Mouse (Mus musculus) neural tube, embryonic 14.5 days (tissue): ENCODE measurements around the gene Trim38. TPM values are rescaled to one million over a fixed set of nuclear protein-coding genes. Genes with fewer than 3 reads are reported as not detected.

Source experiments
- ATAC-seq: fragments of 200-750 bp; cut with Nextera tagmentation; 2 replicates; pipeline ENCODE4 v1.8.0; 2017; ENCODE audit warnings: low read depth, mild to moderate bottlenecking, moderate TSS enrichment, moderate library complexity
- H3K27ac ChIP-seq: fragments of 300-500 bp; sonication (generic); 2 replicates; pipeline ENCODE4 v1.5.1; 2014; ENCODE audit warnings: low read depth, mild to moderate bottlenecking, control low read depth, low read length, moderate library complexity, mixed read lengths
- H3K27me3 ChIP-seq: fragments of 300-500 bp; sonication (generic); 2 replicates; pipeline ENCODE4 v1.6.1; 2014; ENCODE audit warnings: low read length; ENCODE audit not compliant: control insufficient read depth, insufficient read depth
- H3K36me3 ChIP-seq: fragments of 300-500 bp; sonication (generic); 2 replicates; pipeline ENCODE4 v1.6.1; 2014; ENCODE audit warnings: low read length, mixed read lengths; ENCODE audit not compliant: control insufficient read depth, insufficient read depth
- H3K4me1 ChIP-seq: fragments of 300-500 bp; sonication (generic); 2 replicates; pipeline ENCODE4 v1.6.1; 2014; ENCODE audit warnings: low read length; ENCODE audit not compliant: control insufficient read depth, insufficient read depth
- H3K4me2 ChIP-seq: fragments of 300-500 bp; sonication (generic); 2 replicates; pipeline ENCODE4 v1.6.1; 2014; ENCODE audit warnings: mild to moderate bottlenecking, low read depth, low read length, control low read depth
- H3K4me3 ChIP-seq: fragments of 300-500 bp; sonication (generic); 2 replicates; pipeline ENCODE4 v1.5.1; 2014; ENCODE audit warnings: low read depth, low read length, control low read depth, mixed read lengths
- H3K9ac ChIP-seq: fragments of 300-500 bp; sonication (generic); replicated peaks from 2 replicates; pipeline ENCODE4 v1.6.1; 2014; ENCODE audit warnings: low read depth, mild to moderate bottlenecking, control low read depth, low read length, mixed read lengths
- H3K9me3 ChIP-seq: fragments of 300-500 bp; sonication (generic); 2 replicates; pipeline ENCODE4 v1.6.1; 2016; ENCODE audit warnings: low read length; ENCODE audit not compliant: control insufficient read depth
- WGBS: fragments of 180-500 bp; shearing (Covaris S2); extraction: QIAGEN DNeasy Blood & Tissue Kit; methylation state at CpG from one replicate; pipeline ENCODE4 v1.1.7; 2014; 5-methylcytosine and 5-hydroxymethylcytosine counted together
- polyA plus RNA-seq: library from polyadenylated mRNA; unstranded; fragments of >200 nt; fragmentation: Nextera tagmentation; extraction: Ambion mirVana; gene quantifications from 2 replicates; pipeline ENCODE4 v1.2.1, GENCODE M21; 2014

Trim38 gene
- polyA plus RNA-seq, 1 experiment from 2014 or later: not detected

- H3K27me3 ChIP-seq: no peaks in the 10 kb centered on the region
- H3K4me3 ChIP-seq: no peak overlapping the region
- WGBS: 83% methylated on average over 2 of the region's 2 CpGs
- H3K9ac ChIP-seq: no peak overlapping the region
- H3K4me1 ChIP-seq: no peaks in the 10 kb centered on the region
- no peak for ATAC-seq
- no peak overlapping the region for H3K27ac ChIP-seq
- no peaks in the 10 kb centered on the region for H3K36me3 ChIP-seq
- H3K9me3 ChIP-seq: no peaks in the 10 kb centered on the region
- no peak overlapping the region for H3K4me2 ChIP-seq
These were observed 34.8 kb downstream of the Trim38 start for GRCm38 (mm10) chr13:23804532-23804931.

GRCm38 (mm10) chr13:23806422-23807052 lies 36.8 kb downstream of the Trim38 start, which contains the start of gene Slc17a2:
TSS of gene Slc17a2 (plus strand) at chr13:23806993.
- H3K27me3 ChIP-seq: no peaks in the 10 kb centered on the region
- no peak for ATAC-seq
- WGBS: 91% methylated on average over 15 of the region's 15 CpGs
- no peak within 1 kb of the TSS for H3K9ac ChIP-seq
- H3K4me2 ChIP-seq: no peak within 1 kb of the TSS
- H3K9me3 ChIP-seq: no peaks in the 10 kb centered on the region
- H3K36me3 ChIP-seq: no peaks in the 10 kb centered on the region
- no peak within 1 kb of the TSS for H3K4me3 ChIP-seq
- no peak within 1 kb of the TSS for H3K27ac ChIP-seq
- no peaks in the 10 kb centered on the region for H3K4me1 ChIP-seq

- H3K9ac ChIP-seq: no peak overlapping the region
- 71% methylated on average over 2 of the region's 2 CpGs for WGBS
- no peak overlapping the region for H3K4me2 ChIP-seq
- no peak overlapping the region for H3K27ac ChIP-seq
- H3K27me3 ChIP-seq: no peaks in the 10 kb centered on the region
- no peak overlapping the region for H3K4me3 ChIP-seq
- no peaks in the 10 kb centered on the region for H3K4me1 ChIP-seq
- H3K36me3 ChIP-seq: no peaks in the 10 kb centered on the region
- H3K9me3 ChIP-seq: no peaks in the 10 kb centered on the region
- no peak for ATAC-seq
These were observed 46.4 kb downstream of the Trim38 start for GRCm38 (mm10) chr13:23816148-23816547.

- 69% methylated on average over 4 of the region's 4 CpGs for WGBS
- ATAC-seq: no peak
These were observed 50.6 kb downstream of the Trim38 start for GRCm38 (mm10) chr13:23820179-23820940.

GRCm38 (mm10) chr13:23822213-23822612 lies 52.5 kb downstream of the Trim38 start:
- no peaks in the 10 kb centered on the region for H3K36me3 ChIP-seq
- no peaks in the 10 kb centered on the region for H3K4me1 ChIP-seq
- no peak overlapping the region for H3K27ac ChIP-seq
- no peaks in the 10 kb centered on the region for H3K9me3 ChIP-seq
- no peak for ATAC-seq
- no peaks in the 10 kb centered on the region for H3K27me3 ChIP-seq
- no peak overlapping the region for H3K4me3 ChIP-seq
- no peak overlapping the region for H3K9ac ChIP-seq
- no peak overlapping the region for H3K4me2 ChIP-seq
- WGBS: 86% methylated on average over 3 of the region's 3 CpGs

More at GRCm38 (mm10) chr13:23820179-23820940, 50.6 kb downstream of the Trim38 start:
- Histone ChIP-seq H3K4me2 (no peak overlapping the region), H3K9me3 (no peaks in the 10 kb centered on the region), H3K36me3 (no peaks in the 10 kb centered on the region), H3K27ac (no peak overlapping the region), H3K27me3 (no peaks in the 10 kb centered on the region), H3K4me1 (no peaks in the 10 kb centered on the region), H3K9ac (no peak overlapping the region), H3K4me3 (no peak overlapping the region)

- ATAC-seq: no peak
- Histone ChIP-seq H3K9me3 (no peaks in the 10 kb centered on the region), H3K9ac (no peak overlapping the region), H3K36me3 (no peaks in the 10 kb centered on the region), H3K4me2 (no peak overlapping the region), H3K4me3 (no peak overlapping the region), H3K4me1 (no peaks in the 10 kb centered on the region), H3K27ac (no peak overlapping the region), H3K27me3 (no peaks in the 10 kb centered on the region)
- 67% methylated on average over 3 of the region's 3 CpGs for WGBS
These were observed 56.9 kb downstream of the Trim38 start for GRCm38 (mm10) chr13:23826606-23827005.

GRCm38 (mm10) chr13:23833053-23833452 lies 63.3 kb downstream of the Trim38 start:
- Histone ChIP-seq H3K27me3 (no peaks in the 10 kb centered on the region), H3K36me3 (no peaks in the 10 kb centered on the region)
- WGBS: 10% methylated on average over 6 of the region's 6 CpGs

GRCm38 (mm10) chr13:23834836-23835235 lies 65.1 kb downstream of the Trim38 start:
- Histone ChIP-seq H3K4me3 (no peak overlapping the region), H3K4me1 (no peaks in the 10 kb centered on the region), H3K9me3 (no peaks in the 10 kb centered on the region), H3K27me3 (no peaks in the 10 kb centered on the region), H3K4me2 (no peak overlapping the region), H3K36me3 (no peaks in the 10 kb centered on the region), H3K9ac (no peak overlapping the region), H3K27ac (no peak overlapping the region)
- 92% methylated on average over 5 of the region's 5 CpGs for WGBS
- no peak for ATAC-seq

More at GRCm38 (mm10) chr13:23833053-23833452, 63.3 kb downstream of the Trim38 start:
- Histone ChIP-seq H3K27ac (no peak overlapping the region), H3K4me3 (no peak overlapping the region), H3K9ac (no peak overlapping the region), H3K4me2 (no peak overlapping the region), H3K9me3 (no peaks in the 10 kb centered on the region), H3K4me1 (no peaks in the 10 kb centered on the region)
- peak; percentile 82; the same call in 1 of the 2 replicates for ATAC-seq

GRCm38 (mm10) chr13:23836630-23837029 lies 66.9 kb downstream of the Trim38 start:
- H3K4me2 ChIP-seq: no peak overlapping the region
- no peak overlapping the region for H3K4me3 ChIP-seq
- no peaks in the 10 kb centered on the region for H3K36me3 ChIP-seq
- no peaks in the 10 kb centered on the region for H3K27me3 ChIP-seq
- no peaks in the 10 kb centered on the region for H3K9me3 ChIP-seq
- no peak overlapping the region for H3K27ac ChIP-seq
- ATAC-seq: no peak
- WGBS: 90% methylated on average over 5 of the region's 5 CpGs
- H3K9ac ChIP-seq: no peak overlapping the region
- no peaks in the 10 kb centered on the region for H3K4me1 ChIP-seq
